Mouse (Mus musculus): ENCODE measurements at regions not wholly inside any gene's neighbourhood (a gene's known extent, or its start where the extent isn't known, plus 50 kb on each side); places are given as distances from the start of the nearest gene placed in this dataset.

- no peak for TF ChIP-seq POLR2A (IDR thresholded peaks at IDR 0.05; ENCODE audit: low read depth, low read length)
- TF ChIP-seq CTCF (IDR thresholded peaks at IDR 0.05; ENCODE audit: extremely low read depth, insufficient read depth, insufficient read length, insufficient replicate concordance) = no peak
These were observed 486.8 kb downstream of the Efnb2 start for GRCm38 (mm10) chr8:8174286-8174685.
